Mouse (Mus musculus) small intestine, adult 2 months (tissue): ENCODE results near the gene Pamr1.

Experiments used
- CTCF ChIP-seq: fragments of 200-500 bp; IDR thresholded peaks from 2 replicates; pipeline ENCODE4 v1.5.1; 2012; ENCODE audit warnings: low read depth, mild to moderate bottlenecking, control low read depth, inconsistent platforms, low read length, moderate library complexity, mixed read lengths; ENCODE audit not compliant: insufficient replicate concordance, insufficient read length; ENCODE audit errors: extremely low read depth
- POLR2A ChIP-seq: fragments of 200-500 bp; IDR thresholded peaks from 2 replicates; pipeline ENCODE4 v1.6.1; 2012; ENCODE audit warnings: low read depth, mild to moderate bottlenecking, control low read depth, inconsistent platforms, low read length, moderate library complexity

GRCm38 (mm10) chr2:102663865-102664264, 114.1 kb downstream of the Pamr1 start:
- TF ChIP-seq CTCF = no peak
- TF ChIP-seq POLR2A = no peak
